Mouse (Mus musculus): Measurements from ENCODE around the gene Dnah8. TPM values are rescaled to one million over a fixed set of nuclear protein-coding genes. Genes with fewer than 3 reads are reported as not detected.
"Not testable (repeated sequence)": the region's sequence is repeated elsewhere in the genome, so short reads cannot be mapped to it uniquely, and the experiment has no call there.

Dnah8 gene
- polyA plus RNA-seq, 1 experiment, result 0.50 TPM

- Histone ChIP-seq H3K4me3 (ENCODE audit: insufficient read depth, low read length) (no peak overlapping the region), H3K27ac (ENCODE audit: insufficient read depth, low read length) (no peak overlapping the region), H3K4me1 (ENCODE audit: control insufficient read depth, insufficient read depth, low read length) (no peaks in the 10 kb centered on the region)
- TF ChIP-seq POLR2A (IDR thresholded peaks at IDR 0.05; ENCODE audit: extremely low read depth, insufficient read depth, low read length) (no peak), CTCF (IDR thresholded peaks at IDR 0.05; ENCODE audit: extremely low read depth, insufficient read depth, low read length) (no peak)
Measured at GRCm38 (mm10) chr17:30618136-30618891, 5.8 kb upstream of the Dnah8 start.

- no peaks in the 10 kb centered on the region for H3K4me1 ChIP-seq (ENCODE audit: control insufficient read depth, insufficient read depth, low read length)
- no peak overlapping the region for H3K27ac ChIP-seq (ENCODE audit: insufficient read depth, low read length)
- no peak overlapping the region for H3K4me3 ChIP-seq (ENCODE audit: insufficient read depth, low read length)
- TF ChIP-seq CTCF (IDR thresholded peaks at IDR 0.05; ENCODE audit: extremely low read depth, insufficient read depth, low read length) (no peak), POLR2A (IDR thresholded peaks at IDR 0.05; ENCODE audit: extremely low read depth, insufficient read depth, low read length) (no peak)
Measured at GRCm38 (mm10) chr17:30619153-30619552, 5.0 kb upstream of the Dnah8 start.

- Histone ChIP-seq H3K27ac (ENCODE audit: insufficient read depth, low read length) (no peak overlapping the region), H3K4me3 (ENCODE audit: insufficient read depth, low read length) (no peak overlapping the region), H3K4me1 (ENCODE audit: control insufficient read depth, insufficient read depth, low read length) (no peaks in the 10 kb centered on the region)
- TF ChIP-seq POLR2A (IDR thresholded peaks at IDR 0.05; ENCODE audit: extremely low read depth, insufficient read depth, low read length) (no peak), CTCF (IDR thresholded peaks at IDR 0.05; ENCODE audit: extremely low read depth, insufficient read depth, low read length) (no peak)
Measured at GRCm38 (mm10) chr17:30620548-30620947, 3.6 kb upstream of the Dnah8 start.

- Histone ChIP-seq H3K27ac (ENCODE audit: insufficient read depth, low read length) (no peak overlapping the region), H3K4me3 (ENCODE audit: insufficient read depth, low read length) (no peak overlapping the region), H3K4me1 (ENCODE audit: control insufficient read depth, insufficient read depth, low read length) (no peaks in the 10 kb centered on the region)
- TF ChIP-seq POLR2A (IDR thresholded peaks at IDR 0.05; ENCODE audit: extremely low read depth, insufficient read depth, low read length) (no peak), CTCF (IDR thresholded peaks at IDR 0.05; ENCODE audit: extremely low read depth, insufficient read depth, low read length) (no peak)
Measured at GRCm38 (mm10) chr17:30621450-30621849, 2.7 kb upstream of the Dnah8 start.

- Histone ChIP-seq H3K27ac (ENCODE audit: insufficient read depth, low read length) (no peak overlapping the region), H3K4me1 (ENCODE audit: control insufficient read depth, insufficient read depth, low read length) (no peaks in the 10 kb centered on the region), H3K4me3 (ENCODE audit: insufficient read depth, low read length) (no peak overlapping the region)
- TF ChIP-seq CTCF (IDR thresholded peaks at IDR 0.05; ENCODE audit: extremely low read depth, insufficient read depth, low read length), result no peak
- TF ChIP-seq POLR2A (IDR thresholded peaks at IDR 0.05; ENCODE audit: extremely low read depth, insufficient read depth, low read length), result no peak
Measured at GRCm38 (mm10) chr17:30623200-30623599, 954 bp upstream of the Dnah8 start.

- not testable (repeated sequence) for H3K4me3 ChIP-seq (ENCODE audit: insufficient read depth, low read length); H3K27ac ChIP-seq (ENCODE audit: insufficient read depth, low read length); H3K4me1 ChIP-seq (ENCODE audit: control insufficient read depth, insufficient read depth, low read length)
Measured at GRCm38 (mm10) chr17:30626719-30627118, 2.6 kb downstream of the Dnah8 start, which contains the start of gene Glo1. Gene Glo1 (minus strand): TSS chr17:30626871.

- TF ChIP-seq POLR2A (IDR thresholded peaks at IDR 0.05; ENCODE audit: extremely low read depth, insufficient read depth, low read length) (no peak), CTCF (IDR thresholded peaks at IDR 0.05; ENCODE audit: extremely low read depth, insufficient read depth, low read length) (no peak)
- H3K4me3 ChIP-seq (ENCODE audit: insufficient read depth, low read length), result no peak overlapping the region
- H3K4me1 ChIP-seq (ENCODE audit: control insufficient read depth, insufficient read depth, low read length), result no peaks in the 10 kb centered on the region
- no peak overlapping the region for H3K27ac ChIP-seq (ENCODE audit: insufficient read depth, low read length)
Measured at GRCm38 (mm10) chr17:30635367-30635766, 11.2 kb downstream of the Dnah8 start.

- H3K4me1 ChIP-seq (ENCODE audit: control insufficient read depth, insufficient read depth, low read length), result no peaks in the 10 kb centered on the region
- H3K4me3 ChIP-seq (ENCODE audit: insufficient read depth, low read length), result no peak overlapping the region
- TF ChIP-seq CTCF (IDR thresholded peaks at IDR 0.05; ENCODE audit: extremely low read depth, insufficient read depth, low read length) (no peak), POLR2A (IDR thresholded peaks at IDR 0.05; ENCODE audit: extremely low read depth, insufficient read depth, low read length) (no peak)
- H3K27ac ChIP-seq (ENCODE audit: insufficient read depth, low read length), result no peak overlapping the region
Measured at GRCm38 (mm10) chr17:30637714-30638113, 13.6 kb downstream of the Dnah8 start.

- Histone ChIP-seq H3K27ac (ENCODE audit: insufficient read depth, low read length) (no peak overlapping the region), H3K4me3 (ENCODE audit: insufficient read depth, low read length) (no peak overlapping the region), H3K4me1 (ENCODE audit: control insufficient read depth, insufficient read depth, low read length) (no peaks in the 10 kb centered on the region)
- TF ChIP-seq POLR2A (IDR thresholded peaks at IDR 0.05; ENCODE audit: extremely low read depth, insufficient read depth, low read length) (no peak), CTCF (IDR thresholded peaks at IDR 0.05; ENCODE audit: extremely low read depth, insufficient read depth, low read length) (no peak)
Measured at GRCm38 (mm10) chr17:30638996-30639395, 14.8 kb downstream of the Dnah8 start.

GRCm38 (mm10) chr17:30640896-30641295 is 16.7 kb downstream of the Dnah8 start:
- Histone ChIP-seq H3K4me3 (ENCODE audit: insufficient read depth, low read length) (no peak overlapping the region), H3K27ac (ENCODE audit: insufficient read depth, low read length) (no peak overlapping the region), H3K4me1 (ENCODE audit: control insufficient read depth, insufficient read depth, low read length) (no peaks in the 10 kb centered on the region)
- TF ChIP-seq CTCF (IDR thresholded peaks at IDR 0.05; ENCODE audit: extremely low read depth, insufficient read depth, low read length), result no peak
- TF ChIP-seq POLR2A (IDR thresholded peaks at IDR 0.05; ENCODE audit: extremely low read depth, insufficient read depth, low read length), result no peak
